Mouse (Mus musculus) kidney, adult 10 weeks (tissue): Measurements from ENCODE around the gene Sbk2. TPM values are rescaled to one million over a fixed set of nuclear protein-coding genes. Genes with fewer than 3 reads are reported as not detected.

Experiments
- polyA plus RNA-seq: library from polyadenylated mRNA; stranded (reverse); fragments of 350-450 nt; fragmentation: Illumina TruSeq; extraction: RNeasy Lipid Tissue Mini Kit (QIAGEN cat#74804); gene quantifications from one replicate; pipeline ENCODE4 v1.2.3, GENCODE M21; 2014; ENCODE audit warnings: low read depth, low replicate concordance

Gene Sbk2
- not detected for polyA plus RNA-seq

DNA sequence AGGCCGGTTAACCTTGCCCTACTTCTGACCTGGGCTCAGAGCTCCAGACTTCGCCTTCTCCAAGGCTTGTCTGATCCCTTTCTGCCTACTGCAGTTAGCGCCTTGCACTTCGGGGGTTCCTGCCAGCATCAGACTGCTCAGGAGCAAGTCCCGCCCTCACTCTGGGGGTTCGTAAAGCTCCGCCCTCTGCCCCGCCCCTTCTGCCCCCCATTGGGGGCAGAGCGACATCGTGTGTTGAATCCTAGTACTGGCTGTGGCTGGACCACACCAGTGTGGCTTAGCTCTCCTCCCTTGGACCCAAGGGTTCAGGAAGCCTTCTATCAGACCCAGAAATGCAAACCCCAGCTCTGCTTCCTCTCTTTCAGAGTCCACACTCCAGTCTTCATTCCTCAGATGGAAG is at the start of gene Sbk2:
Gene Sbk2 (minus strand): TSS at position 135 of the 400 bp plus-strand sequence.

GRCm38 (mm10) chr7:4996003-4996895 is 32.0 kb upstream of the Sbk2 start, which contains the start of gene Zfp579:
Zfp579 (minus strand) TSS chr7:4996158.

GRCm38 (mm10) chr7:4971068-4971467 is 6.9 kb upstream of the Sbk2 start, which contains the start of gene Sbk3:
Sbk3 (minus strand) TSS chr7:4971168.

GRCm38 (mm10) chr7:4925441-4926381 is 38.5 kb downstream of the Sbk2 start, which contains the start of gene Ssc5d:
Ssc5d (plus strand) TSS chr7:4925785.

DNA sequence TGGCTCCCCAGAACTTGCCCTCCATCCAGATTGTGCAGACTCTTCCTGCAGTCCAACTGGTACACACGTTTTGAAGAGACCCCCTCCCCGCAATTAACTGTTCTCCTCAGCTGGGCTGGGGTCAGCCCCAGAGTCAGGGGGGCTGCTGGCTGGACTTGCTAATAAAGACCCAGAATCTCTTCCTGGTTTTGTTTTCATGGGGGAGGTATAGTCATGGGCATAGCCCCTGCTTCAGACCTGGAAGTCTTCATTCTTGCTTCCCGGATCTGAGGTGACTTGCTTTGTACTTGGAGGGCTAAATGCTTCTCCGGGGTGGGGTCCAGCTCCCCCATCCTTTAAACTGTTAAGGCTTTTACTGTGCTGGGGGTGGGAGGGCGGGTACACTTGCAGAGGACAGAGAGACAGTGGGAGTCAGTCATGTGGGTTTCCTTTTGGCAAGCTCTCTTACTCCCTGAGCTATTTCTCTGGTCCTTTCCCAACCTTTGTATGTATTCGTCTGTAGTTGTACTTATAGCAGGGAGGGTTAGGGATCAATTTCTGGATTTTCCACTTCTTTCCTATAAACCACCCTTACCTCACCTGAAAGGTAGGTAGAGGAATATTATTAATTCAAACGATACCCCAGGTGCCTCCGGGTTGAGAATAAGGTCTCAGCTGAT is 42.3 kb downstream of the Sbk2 start, which contains the start of gene Nat14:
Gene Nat14 (plus strand): TSS at position 205 of the 659 bp plus-strand sequence.

DNA sequence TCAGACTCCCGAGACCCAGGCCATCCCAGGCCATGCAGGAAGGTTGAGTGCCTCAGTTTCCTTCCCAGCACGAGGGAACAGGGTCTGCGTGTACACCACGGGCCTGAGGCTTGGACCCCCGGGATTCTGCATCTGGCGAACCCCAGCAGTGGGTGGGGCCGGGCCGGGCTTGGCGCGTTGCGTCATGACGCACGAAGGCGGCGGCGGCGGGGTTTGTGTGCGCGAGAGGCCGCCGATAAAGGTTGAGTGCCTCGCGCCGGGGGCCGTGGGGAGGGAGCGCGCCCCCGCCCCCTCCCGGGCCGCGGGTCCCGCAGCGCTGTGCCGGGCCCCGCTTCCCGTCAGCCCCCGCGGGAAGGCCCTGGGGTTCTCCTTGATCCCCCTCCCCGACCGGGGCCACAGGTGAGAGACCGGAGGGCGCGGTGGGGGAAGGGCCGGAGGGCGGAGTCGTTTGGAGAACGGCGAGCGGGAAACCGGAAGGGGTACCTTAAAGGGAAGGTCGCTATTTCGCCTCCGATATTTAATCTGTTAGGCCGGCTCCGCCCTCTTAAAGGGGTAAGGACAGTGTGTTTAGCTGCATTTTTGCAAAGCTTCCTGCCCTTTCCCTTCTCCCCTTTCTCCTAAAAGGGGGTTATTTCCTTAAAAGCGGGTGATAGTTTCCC is 49.1 kb downstream of the Sbk2 start, which contains the start of gene Zfp628:
Gene Zfp628 (plus strand): TSS at position 211 of the 659 bp plus-strand sequence.

GRCm38 (mm10) chr7:4906466-4906950 is 57.7 kb downstream of the Sbk2 start, which contains the start of gene Gm36210:
Gm36210 (minus strand) TSS chr7:4906516.

Other genes starting within 250 kb of the Sbk2 start
- gene Tmem150b, start 239.2 kb downstream of the Sbk2 start, polyA plus RNA-seq: not detected
- gene Kmt5c, start 224.3 kb downstream of the Sbk2 start, polyA plus RNA-seq: 0.89 TPM
- not detected for gene Cox6b2, start 211.3 kb downstream of the Sbk2 start, polyA plus RNA-seq
- not detected for gene Fam71e2, start 193.1 kb downstream of the Sbk2 start, polyA plus RNA-seq
- gene Il11, start 181.5 kb downstream of the Sbk2 start, polyA plus RNA-seq: 0.20 TPM
- gene Tmem190, start 181.5 kb downstream of the Sbk2 start, polyA plus RNA-seq: not detected
- 1.3 TPM for gene Tmem238, start 174.8 kb downstream of the Sbk2 start, polyA plus RNA-seq
- 11.3 TPM for gene Rpl28, start 171.5 kb downstream of the Sbk2 start, polyA plus RNA-seq
- 2.9 TPM for gene Ube2s, start 151.8 kb downstream of the Sbk2 start, polyA plus RNA-seq
- gene Shisa7, start 119.7 kb downstream of the Sbk2 start, polyA plus RNA-seq: 3.2 TPM
- 2.9 TPM for gene Isoc2b, start 94.1 kb downstream of the Sbk2 start, polyA plus RNA-seq
- 5.4 TPM for gene Isoc2a, start 87.3 kb downstream of the Sbk2 start, polyA plus RNA-seq
- not detected for gene Gm36210, start 57.9 kb downstream of the Sbk2 start, polyA plus RNA-seq
- gene Zfp628, start 49.2 kb downstream of the Sbk2 start, polyA plus RNA-seq: not detected
- gene Nat14, start 42.4 kb downstream of the Sbk2 start, polyA plus RNA-seq: 0.57 TPM
- not detected for gene Ssc5d, start 38.6 kb downstream of the Sbk2 start, polyA plus RNA-seq
- not detected for gene Sbk3, start 6.8 kb upstream of the Sbk2 start, polyA plus RNA-seq
- 10.8 TPM for gene Zfp579, start 31.8 kb upstream of the Sbk2 start, polyA plus RNA-seq
- gene Zfp524, start 50.0 kb upstream of the Sbk2 start, polyA plus RNA-seq: not detected
- gene Fiz1, start 50.3 kb upstream of the Sbk2 start, polyA plus RNA-seq: 11.1 TPM
- gene Gm44973, start 51.1 kb upstream of the Sbk2 start, polyA plus RNA-seq: not detected
- 2.9 TPM for gene Zfp865, start 56.0 kb upstream of the Sbk2 start, polyA plus RNA-seq
- 0.49 TPM for gene Ccdc106, start 56.1 kb upstream of the Sbk2 start, polyA plus RNA-seq
- 3.2 TPM for gene 4632433K11Rik, start 69.7 kb upstream of the Sbk2 start, polyA plus RNA-seq
- gene Zfp784, start 74.0 kb upstream of the Sbk2 start, polyA plus RNA-seq: 5.4 TPM
- gene Zfp580, start 87.1 kb upstream of the Sbk2 start, polyA plus RNA-seq: 0.57 TPM
- 6.9 TPM for gene U2af2, start 97.7 kb upstream of the Sbk2 start, polyA plus RNA-seq
- 0.93 TPM for gene Epn1, start 115.8 kb upstream of the Sbk2 start, polyA plus RNA-seq
- not detected for gene Rfpl4, start 152.5 kb upstream of the Sbk2 start, polyA plus RNA-seq
- gene Rasl2-9, start 161.5 kb upstream of the Sbk2 start, polyA plus RNA-seq: 3.3 TPM
- not detected for gene Vmn1r55, start 185.3 kb upstream of the Sbk2 start, polyA plus RNA-seq
- not detected for gene Vmn1r56, start 232.3 kb upstream of the Sbk2 start, polyA plus RNA-seq